Mouse (Mus musculus) midbrain, postnatal 0 days (tissue): ENCODE results near the gene Syt17. TPM values are rescaled to one million over a fixed set of nuclear protein-coding genes. Genes with fewer than 3 reads are reported as not detected.
A peak's percentile ranks its signal among the peaks of the same experiment; 100 is the strongest.

Experiments used
- ATAC-seq: fragments of 200-750 bp; cut with Nextera tagmentation; 2 replicates; pipeline ENCODE4 v1.8.0; 2017; ENCODE audit warnings: moderate number of reproducible peaks, mild to moderate bottlenecking, moderate TSS enrichment, moderate library complexity; ENCODE audit not compliant: low FRiP score
- DNase-seq: peaks from one replicate; pipeline ENCODE4 v3.0.0-alpha.2; 2015; ENCODE audit warnings: low spot score
- H3K27ac ChIP-seq: fragments of 300-500 bp; sonication (generic); 2 replicates; pipeline ENCODE4 v1.5.1; 2014; ENCODE audit warnings: low read depth, mild to moderate bottlenecking, low read length, mixed read lengths
- H3K27me3 ChIP-seq: fragments of 300-500 bp; sonication (generic); 2 replicates; pipeline ENCODE4 v1.6.1; 2014; ENCODE audit warnings: low read length, control low read depth, mixed read lengths; ENCODE audit not compliant: insufficient read depth
- H3K36me3 ChIP-seq: fragments of 300-500 bp; sonication (generic); 2 replicates; pipeline ENCODE4 v1.6.1; 2014; ENCODE audit warnings: low read length, control low read depth, mixed read lengths; ENCODE audit not compliant: insufficient read depth
- H3K4me1 ChIP-seq: fragments of 300-500 bp; sonication (generic); 2 replicates; pipeline ENCODE4 v1.6.1; 2014; ENCODE audit warnings: mild to moderate bottlenecking, control low read depth, antibody characterized with exemption, low read length, mixed read lengths; ENCODE audit not compliant: insufficient read depth
- H3K4me2 ChIP-seq: fragments of 300-500 bp; sonication (generic); 2 replicates; pipeline ENCODE4 v1.6.1; 2014; ENCODE audit warnings: low read depth, mild to moderate bottlenecking, low read length, mixed read lengths; ENCODE audit not compliant: poor library complexity, severe bottlenecking
- H3K4me3 ChIP-seq: fragments of 300-500 bp; sonication (generic); 2 replicates; pipeline ENCODE4 v1.5.1; 2014; ENCODE audit warnings: low read depth, mild to moderate bottlenecking, low read length, moderate library complexity
- H3K9ac ChIP-seq: fragments of 300-500 bp; sonication (generic); replicated peaks from 2 replicates; pipeline ENCODE4 v1.6.1; 2014; ENCODE audit warnings: mild to moderate bottlenecking, low read length, moderate library complexity, mixed read lengths; ENCODE audit not compliant: poor library complexity, severe bottlenecking
- H3K9me3 ChIP-seq: fragments of 300-500 bp; sonication (generic); 2 replicates; pipeline ENCODE4 v1.6.1; 2016; ENCODE audit warnings: low read length, control low read depth
- CTCF ChIP-seq: IDR thresholded peaks from 2 replicates; pipeline ENCODE4 v1.5.1; 2016; ENCODE audit warnings: antibody characterized with exemption, mild to moderate bottlenecking
- WGBS: fragments of 180-500 bp; shearing (Covaris S2); extraction: QIAGEN DNeasy Blood & Tissue Kit; methylation state at CpG from one replicate; pipeline ENCODE4 v1.1.7; 2014; 5-methylcytosine and 5-hydroxymethylcytosine counted together
- polyA plus RNA-seq: library from polyadenylated mRNA; unstranded; fragments of >200 nt; fragmentation: Nextera tagmentation; extraction: Ambion mirVana; gene quantifications from 2 replicates; pipeline ENCODE4 v1.2.1, GENCODE M21; 2015
- total RNA-seq: library from RNA; depleted of rRNA; stranded (reverse); fragments of >200 nt; gene quantifications from 2 replicates; pipeline ENCODE4 v1.2.3, GENCODE M21; 2014

Gene Syt17
- total and polyA plus RNA-seq, 2 experiments from 2014 or later = 31.6 to 61.3 TPM

DNA sequence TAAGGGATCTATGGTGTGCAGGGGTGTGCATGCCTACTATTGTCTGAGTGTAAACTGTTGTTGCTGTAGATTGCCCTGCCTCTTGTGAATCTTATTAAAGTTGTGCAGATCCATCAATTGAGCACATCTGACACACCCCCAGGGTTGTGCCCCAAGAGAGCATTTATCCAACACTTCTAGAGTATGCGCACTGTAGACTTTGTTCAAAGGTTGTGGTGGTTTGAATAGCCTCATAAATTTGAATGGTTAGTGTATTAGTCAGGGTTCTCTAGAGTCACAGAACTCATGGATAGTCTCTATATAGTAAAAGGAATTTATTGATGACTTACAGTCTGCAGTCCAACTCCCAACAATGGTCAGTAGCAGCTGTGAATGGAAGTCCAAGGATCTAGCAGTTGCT lies 24.9 kb upstream of the Syt17 start:
- Histone ChIP-seq H3K27me3 (no peaks in the 10 kb centered on the region), H3K27ac (no peak overlapping the region), H3K4me1 (no peaks in the 10 kb centered on the region), H3K4me3 (no peak overlapping the region), H3K36me3 (no peaks in the 10 kb centered on the region), H3K9ac (no peak overlapping the region), H3K4me2 (no peak overlapping the region), H3K9me3 (no peaks in the 10 kb centered on the region)
- TF ChIP-seq CTCF = no peak
- 94% methylated on average over 1 of the region's 1 CpGs for WGBS
- no peak for ATAC-seq
- no peak for DNase-seq

GRCm38 (mm10) chr7:118468060-118468459 lies 20.0 kb upstream of the Syt17 start:
- Histone ChIP-seq H3K36me3 (no peaks in the 10 kb centered on the region), H3K9me3 (no peaks in the 10 kb centered on the region), H3K27ac (no peak overlapping the region), H3K9ac (no peak overlapping the region), H3K4me2 (no peak overlapping the region), H3K27me3 (no peaks in the 10 kb centered on the region), H3K4me3 (no peak overlapping the region), H3K4me1 (no peaks in the 10 kb centered on the region)
- DNase-seq (no peak), ATAC-seq (no peak)
- WGBS = 95% methylated on average over 3 of the region's 3 CpGs
- TF ChIP-seq CTCF = no peak

GRCm38 (mm10) chr7:118464432-118464831 lies 16.4 kb upstream of the Syt17 start:
- Histone ChIP-seq H3K27ac (no peak overlapping the region), H3K4me2 (no peak overlapping the region), H3K36me3 (no peaks in the 10 kb centered on the region), H3K4me3 (no peak overlapping the region), H3K9me3 (no peaks in the 10 kb centered on the region), H3K27me3 (no peaks in the 10 kb centered on the region), H3K4me1 (no peaks in the 10 kb centered on the region), H3K9ac (no peak overlapping the region)
- no peak for DNase-seq
- 68% methylated on average over 4 of the region's 4 CpGs for WGBS
- ATAC-seq = no peak
- TF ChIP-seq CTCF = no peak

DNA sequence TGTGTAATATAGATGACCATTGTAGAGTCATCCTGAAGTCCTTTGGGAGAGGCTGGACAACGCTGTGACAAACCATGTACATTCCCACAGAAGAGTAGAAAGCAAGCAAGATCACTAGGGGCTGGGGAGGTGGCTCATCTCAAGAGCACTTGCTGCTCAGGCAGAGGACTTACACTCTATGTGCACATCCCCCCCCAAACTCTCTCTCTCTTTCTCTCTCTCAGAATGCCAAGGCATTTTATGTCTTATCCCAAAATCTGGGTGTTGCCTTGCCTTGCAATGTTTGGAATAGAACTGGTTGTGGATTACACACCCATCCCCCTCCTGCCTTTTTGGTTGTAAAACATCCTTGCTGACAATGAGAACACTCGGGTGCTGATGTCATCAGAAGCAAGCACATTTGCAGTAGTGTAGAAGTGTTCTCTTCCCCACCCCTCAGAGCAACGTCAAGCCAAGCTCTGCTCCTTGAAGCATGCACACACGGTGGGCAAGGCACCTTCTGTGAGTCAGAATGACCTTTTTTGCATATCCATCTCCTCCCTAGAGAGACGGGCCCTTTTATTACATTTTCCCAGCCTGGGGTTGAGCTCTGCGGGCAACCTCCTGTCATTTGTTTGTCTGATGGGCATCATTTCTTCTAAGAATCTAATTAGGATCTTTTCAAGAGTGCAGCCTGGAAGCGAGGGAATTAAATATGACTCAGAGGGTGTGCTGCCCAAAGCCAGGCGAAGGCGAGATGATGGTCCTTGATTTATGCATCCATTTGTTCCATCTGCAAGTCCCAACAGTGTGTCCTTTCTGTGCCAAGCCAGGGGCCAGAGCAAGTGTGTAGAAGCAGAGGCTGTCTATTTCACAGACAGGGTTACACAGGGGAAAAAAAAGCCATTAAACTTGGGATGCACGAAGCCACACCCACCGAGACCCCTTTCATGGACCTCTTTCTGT lies 15.1 kb upstream of the Syt17 start:
- Histone ChIP-seq H3K9ac (no peak overlapping the region), H3K4me3 (no peak overlapping the region), H3K27ac (no peak overlapping the region), H3K4me2 (no peak overlapping the region), H3K36me3 (no peaks in the 10 kb centered on the region), H3K27me3 (no peaks in the 10 kb centered on the region), H3K4me1 (no peaks in the 10 kb centered on the region), H3K9me3 (no peaks in the 10 kb centered on the region)
- TF ChIP-seq CTCF = no peak
- no peak for DNase-seq
- WGBS = 34% methylated on average over 11 of the region's 11 CpGs
- ATAC-seq = no peak

DNA sequence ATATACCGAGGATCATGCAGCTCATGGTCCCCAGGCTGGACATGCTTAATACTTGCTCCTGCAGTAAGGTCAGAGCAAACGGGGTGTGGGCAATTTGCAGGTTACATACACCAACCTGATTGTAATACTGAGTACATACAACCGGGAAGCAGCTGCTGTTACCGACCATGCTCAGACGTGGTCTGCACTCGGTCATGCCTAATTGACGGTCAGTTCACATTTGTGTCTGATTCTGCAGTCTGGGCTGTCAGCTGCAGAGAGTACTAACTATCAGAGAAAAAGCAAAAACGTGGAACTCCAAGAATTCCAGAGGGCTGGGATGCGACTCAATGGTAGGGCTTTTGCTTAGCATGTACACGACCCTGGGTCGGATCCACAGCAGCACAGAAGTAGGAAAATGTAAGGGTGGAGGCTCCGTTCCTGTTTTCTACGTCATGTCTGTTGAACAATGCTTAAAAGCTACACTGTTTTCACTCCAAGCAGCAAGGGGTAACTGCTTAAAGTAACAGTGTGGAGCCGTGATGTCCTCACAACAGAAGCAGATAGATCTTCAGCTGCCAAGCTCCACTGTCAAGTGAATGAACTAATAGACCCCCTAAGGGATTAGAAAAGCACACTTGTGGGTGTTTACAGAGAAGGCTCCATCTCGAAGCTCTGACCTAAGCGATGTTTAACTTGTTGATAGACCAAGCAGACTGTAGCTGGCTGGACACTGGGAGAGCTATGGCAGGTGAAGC lies 13.5 kb upstream of the Syt17 start:
- Histone ChIP-seq H3K4me2 (no peak overlapping the region), H3K9me3 (no peaks in the 10 kb centered on the region), H3K27ac (no peak overlapping the region), H3K36me3 (no peaks in the 10 kb centered on the region), H3K27me3 (no peaks in the 10 kb centered on the region), H3K4me1 (no peaks in the 10 kb centered on the region), H3K4me3 (no peak overlapping the region), H3K9ac (no peak overlapping the region)
- no peak for TF ChIP-seq CTCF
- peak; percentile 21 for DNase-seq
- 39% methylated on average over 16 of the region's 16 CpGs for WGBS
- no peak; the same call in 1 of the 2 replicates for ATAC-seq

DNA sequence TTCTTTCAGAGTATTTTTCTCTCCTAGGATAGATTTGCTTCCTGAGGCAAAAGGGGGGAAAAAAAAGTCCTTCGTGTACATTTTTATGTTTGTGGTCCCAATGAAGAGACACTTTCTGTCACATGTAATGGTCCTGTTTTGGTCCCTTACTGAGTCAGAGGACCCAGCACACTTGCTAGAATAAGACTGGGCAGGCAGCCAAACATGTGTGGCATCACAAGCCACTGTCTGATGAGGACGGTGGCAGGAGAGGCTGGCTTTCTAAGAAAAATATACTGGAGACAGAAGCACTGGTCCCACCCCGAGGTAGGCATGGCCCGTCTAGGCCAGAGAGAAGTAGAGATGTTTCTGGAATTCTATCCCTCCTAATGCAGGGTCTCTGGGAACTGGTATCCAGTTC lies 5.7 kb upstream of the Syt17 start:
- Histone ChIP-seq H3K27me3 (no peaks in the 10 kb centered on the region), H3K4me3 (no peak overlapping the region), H3K4me1 (no peaks in the 10 kb centered on the region), H3K9me3 (no peaks in the 10 kb centered on the region), H3K27ac (no peak overlapping the region), H3K36me3 (no peaks in the 10 kb centered on the region), H3K4me2 (no peak overlapping the region), H3K9ac (no peak overlapping the region)
- ATAC-seq (no peak), DNase-seq (peak; percentile 19)
- TF ChIP-seq CTCF = no peak
- 64% methylated on average over 4 of the region's 4 CpGs for WGBS
